Mouse (Mus musculus) E14TG2a.4 (cell line): ENCODE measurements around the gene Olfr288.

ENCODE experiments used
- CTCF ChIP-seq: conservative IDR thresholded peaks from 2 replicates; pipeline ENCODE4 v1.5.1; 2014; ENCODE audit warnings: low read length
- NANOG ChIP-seq: IDR thresholded peaks from 2 replicates; pipeline ENCODE4 v1.6.1; 2014; ENCODE audit warnings: borderline replicate concordance, low read length, mixed read lengths
- POU5F1 ChIP-seq: IDR thresholded peaks from 2 replicates; pipeline ENCODE4 v1.6.1; 2014; ENCODE audit warnings: low read length, borderline replicate concordance

DNA sequence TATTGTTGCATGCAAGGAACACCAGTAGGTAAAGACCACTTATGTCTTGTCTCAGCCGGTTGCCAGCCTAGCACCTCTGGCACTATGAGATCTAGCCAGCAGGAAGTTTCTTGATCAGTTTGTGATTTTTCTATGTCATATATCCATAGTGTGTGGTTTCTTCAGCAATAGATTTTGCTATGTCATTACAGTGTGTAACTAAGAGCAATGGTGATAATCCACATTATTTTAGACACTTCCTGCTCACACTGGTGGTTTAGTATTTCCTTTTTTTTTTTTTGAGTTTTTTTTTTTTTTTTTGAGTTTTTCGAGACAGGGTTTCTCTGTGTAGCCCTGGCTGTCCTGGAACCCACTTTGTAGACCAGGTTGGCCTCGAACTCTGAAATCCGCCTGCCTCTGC, 40.1 kb upstream of the Olfr288 start:
- TF ChIP-seq CTCF (no peak), POU5F1 (no peak), NANOG (no peak)
